Mouse (Mus musculus) liver, adult (tissue): ENCODE data around the gene Serpina16.

ENCODE experiments used
- GATA4 ChIP-seq: IDR thresholded peaks from 2 replicates; pipeline ENCODE4 v1.6.1; 2014; ENCODE audit warnings: mild to moderate bottlenecking, low read length; ENCODE audit not compliant: insufficient replicate concordance

The Serpina16 gene

GRCm38 (mm10) chr12:103676039-103676438 lies at the start of gene Serpina16:
Gene Serpina16, minus strand, starts transcription at chr12:103676139.
- TF ChIP-seq GATA4: no peak

GRCm38 (mm10) chr12:103711537-103711936 lies 35.6 kb upstream of the Serpina16 start:
- TF ChIP-seq GATA4: no peak

GRCm38 (mm10) chr12:103710405-103710804 lies 34.5 kb upstream of the Serpina16 start:
- TF ChIP-seq GATA4: no peak

- TF ChIP-seq GATA4: peak; percentile 25; the same call in 1 of the 2 replicates
These were observed 30.2 kb upstream of the Serpina16 start for GRCm38 (mm10) chr12:103706113-103706512.

- TF ChIP-seq GATA4: no peak
These were observed 29.6 kb upstream of the Serpina16 start for GRCm38 (mm10) chr12:103705547-103705946.

- TF ChIP-seq GATA4: no peak
These were observed 24.3 kb upstream of the Serpina16 start for GRCm38 (mm10) chr12:103700144-103700750.

- TF ChIP-seq GATA4: no peak
These were observed 19.5 kb upstream of the Serpina16 start, which contains the start of gene Serpina1f for GRCm38 (mm10) chr12:103695429-103695828. Gene Serpina1f, minus strand, starts transcription at chr12:103695529.

- TF ChIP-seq GATA4: no peak
These were observed 12.4 kb upstream of the Serpina16 start for GRCm38 (mm10) chr12:103688221-103688814.

GRCm38 (mm10) chr12:103687021-103687420 lies 11.1 kb upstream of the Serpina16 start:
- no peak for TF ChIP-seq GATA4

- TF ChIP-seq GATA4: no peak
These were observed 10.1 kb upstream of the Serpina16 start for GRCm38 (mm10) chr12:103686050-103686449.

- TF ChIP-seq GATA4: no peak
These were observed 9.4 kb upstream of the Serpina16 start for GRCm38 (mm10) chr12:103685386-103685785.

GRCm38 (mm10) chr12:103683775-103684174 lies 7.8 kb upstream of the Serpina16 start:
- no peak for TF ChIP-seq GATA4

- TF ChIP-seq GATA4: no peak
These were observed 5.8 kb upstream of the Serpina16 start for GRCm38 (mm10) chr12:103681739-103682138.

- no peak for TF ChIP-seq GATA4
These were observed 5.2 kb upstream of the Serpina16 start for GRCm38 (mm10) chr12:103681169-103681568.

- no peak for TF ChIP-seq GATA4
These were observed 2.8 kb downstream of the Serpina16 start for GRCm38 (mm10) chr12:103673179-103673578.

- TF ChIP-seq GATA4: no peak
These were observed 4.5 kb downstream of the Serpina16 start for GRCm38 (mm10) chr12:103671483-103671882.

GRCm38 (mm10) chr12:103670964-103671363 lies 5.0 kb downstream of the Serpina16 start:
- no peak for TF ChIP-seq GATA4
